Mouse (Mus musculus): ENCODE measurements around the gene Coq7. TPM values are rescaled to one million over a fixed set of nuclear protein-coding genes. Genes with fewer than 3 reads are reported as not detected.

Gene Coq7
- polyA plus RNA-seq, 1 experiment: 36.2 TPM

GRCm38 (mm10) chr7:118522077-118522476, 11.1 kb downstream of the Coq7 start:
- Histone ChIP-seq H3K36me3 (ENCODE audit: control insufficient read depth, insufficient read depth) (no peaks in the 10 kb centered on the region), H3K4me2 (ENCODE audit: low read depth) (no peak overlapping the region), H3K79me2 (ENCODE audit: control insufficient read depth, insufficient read depth) (no peaks in the 10 kb centered on the region), H3K4me3 (no peak overlapping the region), H3K27me3 (ENCODE audit: control insufficient read depth, insufficient read depth, insufficient read length) (no peaks in the 10 kb centered on the region), H3ac (ENCODE audit: control insufficient read depth, insufficient read length) (no peak overlapping the region)
- no peak for TF ChIP-seq REST (IDR thresholded peaks at IDR 0.05; ENCODE audit: insufficient read depth, insufficient read length)
- TF ChIP-seq CEBPB (IDR thresholded peaks at IDR 0.05; ENCODE audit: insufficient read depth, poor library complexity, severe bottlenecking): no peak
- TF ChIP-seq MYOG (IDR thresholded peaks at IDR 0.05; ENCODE audit: control insufficient read depth in 1 of 3, insufficient read depth in 1 of 3, insufficient read length in 2 of 3, low read depth in 2 of 3): no peak
- no peak for TF ChIP-seq TCF12 (IDR thresholded peaks at IDR 0.05; ENCODE audit: insufficient read depth, poor library complexity, severe bottlenecking)
- no peak for TF ChIP-seq USF1 (IDR thresholded peaks at IDR 0.05; ENCODE audit: low read depth)
- no peak for TF ChIP-seq MAX (IDR thresholded peaks at IDR 0.05; ENCODE audit: low read depth)
- TF ChIP-seq E2F4 (IDR thresholded peaks at IDR 0.05; ENCODE audit: insufficient read depth): no peak
- TF ChIP-seq POLR2A (IDR thresholded peaks at IDR 0.05; ENCODE audit: insufficient read length, low read depth): no peak
- no peak for TF ChIP-seq POLR2AphosphoS2 (IDR thresholded peaks at IDR 0.05; ENCODE audit: insufficient read length, low read depth)
- no peak for TF ChIP-seq SRF (IDR thresholded peaks at IDR 0.05; ENCODE audit: control insufficient read depth, insufficient read length, low read depth)
- TF ChIP-seq TCF3 (IDR thresholded peaks at IDR 0.05; ENCODE audit: insufficient read length, low read depth): no peak
- no peak for TF ChIP-seq MYOD1 (IDR thresholded peaks at IDR 0.05; ENCODE audit: control insufficient read depth in 1 of 3, insufficient read length in 2 of 3, low read depth in 2 of 3)

- Histone ChIP-seq H3K27me3 (ENCODE audit: control insufficient read depth, insufficient read depth, insufficient read length) (no peaks in the 10 kb centered on the region), H3K4me3 (no peak overlapping the region), H3K36me3 (ENCODE audit: control insufficient read depth, insufficient read depth) (no peaks in the 10 kb centered on the region), H3K4me2 (ENCODE audit: low read depth) (no peak overlapping the region), H3ac (ENCODE audit: control insufficient read depth, insufficient read length) (no peak overlapping the region), H3K79me2 (ENCODE audit: control insufficient read depth, insufficient read depth) (no peaks in the 10 kb centered on the region)
- TF ChIP-seq POLR2AphosphoS2 (IDR thresholded peaks at IDR 0.05; ENCODE audit: insufficient read length, low read depth): no peak
- no peak for TF ChIP-seq MAX (IDR thresholded peaks at IDR 0.05; ENCODE audit: low read depth)
- TF ChIP-seq CEBPB (IDR thresholded peaks at IDR 0.05; ENCODE audit: insufficient read depth, poor library complexity, severe bottlenecking): no peak
- no peak for TF ChIP-seq TCF3 (IDR thresholded peaks at IDR 0.05; ENCODE audit: insufficient read length, low read depth)
- TF ChIP-seq POLR2A (IDR thresholded peaks at IDR 0.05; ENCODE audit: insufficient read length, low read depth): no peak
- TF ChIP-seq SRF (IDR thresholded peaks at IDR 0.05; ENCODE audit: control insufficient read depth, insufficient read length, low read depth): no peak
- TF ChIP-seq MYOG (IDR thresholded peaks at IDR 0.05; ENCODE audit: control insufficient read depth in 1 of 3, insufficient read depth in 1 of 3, insufficient read length in 2 of 3, low read depth in 2 of 3): no peak
- no peak for TF ChIP-seq USF1 (IDR thresholded peaks at IDR 0.05; ENCODE audit: low read depth)
Observed at GRCm38 (mm10) chr7:118519661-118520060, 13.5 kb downstream of the Coq7 start.

GRCm38 (mm10) chr7:118518687-118519086, 14.5 kb downstream of the Coq7 start:
- H3ac ChIP-seq (ENCODE audit: control insufficient read depth, insufficient read length): no peak overlapping the region
- no peaks in the 10 kb centered on the region for H3K79me2 ChIP-seq (ENCODE audit: control insufficient read depth, insufficient read depth)
- no peak overlapping the region for H3K4me3 ChIP-seq
- TF ChIP-seq MYOD1 (IDR thresholded peaks at IDR 0.05; ENCODE audit: control insufficient read depth in 1 of 3, insufficient read length in 2 of 3, low read depth in 2 of 3): no peak
- no peak for TF ChIP-seq REST (IDR thresholded peaks at IDR 0.05; ENCODE audit: insufficient read depth, insufficient read length)
- no peak for TF ChIP-seq TCF3 (IDR thresholded peaks at IDR 0.05; ENCODE audit: insufficient read length, low read depth)
- TF ChIP-seq E2F4 (IDR thresholded peaks at IDR 0.05; ENCODE audit: insufficient read depth): no peak
- TF ChIP-seq CEBPB (IDR thresholded peaks at IDR 0.05; ENCODE audit: insufficient read depth, poor library complexity, severe bottlenecking): no peak
- TF ChIP-seq POLR2AphosphoS2 (IDR thresholded peaks at IDR 0.05; ENCODE audit: insufficient read length, low read depth): no peak
- no peak for TF ChIP-seq SRF (IDR thresholded peaks at IDR 0.05; ENCODE audit: control insufficient read depth, insufficient read length, low read depth)
- no peak for TF ChIP-seq USF1 (IDR thresholded peaks at IDR 0.05; ENCODE audit: low read depth)
- no peak for TF ChIP-seq POLR2A (IDR thresholded peaks at IDR 0.05; ENCODE audit: insufficient read length, low read depth)
- no peak for TF ChIP-seq MYOG (IDR thresholded peaks at IDR 0.05; ENCODE audit: control insufficient read depth in 1 of 3, insufficient read depth in 1 of 3, insufficient read length in 2 of 3, low read depth in 2 of 3)
- no peak for TF ChIP-seq MAX (IDR thresholded peaks at IDR 0.05; ENCODE audit: low read depth)
- TF ChIP-seq TCF12 (IDR thresholded peaks at IDR 0.05; ENCODE audit: insufficient read depth, poor library complexity, severe bottlenecking): no peak
- H3K36me3 ChIP-seq (ENCODE audit: control insufficient read depth, insufficient read depth): no peaks in the 10 kb centered on the region
- no peaks in the 10 kb centered on the region for H3K27me3 ChIP-seq (ENCODE audit: control insufficient read depth, insufficient read depth, insufficient read length)
- no peak overlapping the region for H3K4me2 ChIP-seq (ENCODE audit: low read depth)

GRCm38 (mm10) chr7:118517819-118518218, 15.3 kb downstream of the Coq7 start:
- TF ChIP-seq CEBPB (IDR thresholded peaks at IDR 0.05; ENCODE audit: insufficient read depth, poor library complexity, severe bottlenecking) (no peak), POLR2AphosphoS2 (IDR thresholded peaks at IDR 0.05; ENCODE audit: insufficient read length, low read depth) (no peak), E2F4 (IDR thresholded peaks at IDR 0.05; ENCODE audit: insufficient read depth) (no peak), SRF (IDR thresholded peaks at IDR 0.05; ENCODE audit: control insufficient read depth, insufficient read length, low read depth) (no peak), USF1 (IDR thresholded peaks at IDR 0.05; ENCODE audit: low read depth) (no peak), POLR2A (IDR thresholded peaks at IDR 0.05; ENCODE audit: insufficient read length, low read depth) (no peak), MYOD1 (IDR thresholded peaks at IDR 0.05; ENCODE audit: control insufficient read depth in 1 of 3, insufficient read length in 2 of 3, low read depth in 2 of 3) (no peak), TCF3 (IDR thresholded peaks at IDR 0.05; ENCODE audit: insufficient read length, low read depth) (no peak), REST (IDR thresholded peaks at IDR 0.05; ENCODE audit: insufficient read depth, insufficient read length) (no peak), MYOG (IDR thresholded peaks at IDR 0.05; ENCODE audit: control insufficient read depth in 1 of 3, insufficient read depth in 1 of 3, insufficient read length in 2 of 3, low read depth in 2 of 3) (no peak)
- Histone ChIP-seq H3K36me3 (ENCODE audit: control insufficient read depth, insufficient read depth) (no peaks in the 10 kb centered on the region), H3ac (ENCODE audit: control insufficient read depth, insufficient read length) (no peak overlapping the region), H3K4me2 (ENCODE audit: low read depth) (no peak overlapping the region), H3K4me3 (no peak overlapping the region), H3K27me3 (ENCODE audit: control insufficient read depth, insufficient read depth, insufficient read length) (no peaks in the 10 kb centered on the region), H3K79me2 (ENCODE audit: control insufficient read depth, insufficient read depth) (no peaks in the 10 kb centered on the region)
